Mouse (Mus musculus) adrenal gland, adult 8-10 months (tissue): ENCODE measurements around the gene 1700029I15Rik. TPM values are rescaled to one million over a fixed set of nuclear protein-coding genes. Genes with fewer than 3 reads are reported as not detected.
"Not testable (repeated sequence)": the region's sequence is repeated elsewhere in the genome, so short reads cannot be mapped to it uniquely, and the experiment has no call there.

Source experiments
- DNase-seq: peaks from one replicate; pipeline ENCODE4 v3.0.0; 2022
- total RNA-seq, 4 experiments: library from RNA; stranded (reverse); gene quantifications; 2 replicates each; pipeline ENCODE4 v1.2.4; 2022

Gene 1700029I15Rik
- total RNA-seq, 4 experiments from 2014 or later = 8.0 to 18.6 (median 10.3) TPM

DNA sequence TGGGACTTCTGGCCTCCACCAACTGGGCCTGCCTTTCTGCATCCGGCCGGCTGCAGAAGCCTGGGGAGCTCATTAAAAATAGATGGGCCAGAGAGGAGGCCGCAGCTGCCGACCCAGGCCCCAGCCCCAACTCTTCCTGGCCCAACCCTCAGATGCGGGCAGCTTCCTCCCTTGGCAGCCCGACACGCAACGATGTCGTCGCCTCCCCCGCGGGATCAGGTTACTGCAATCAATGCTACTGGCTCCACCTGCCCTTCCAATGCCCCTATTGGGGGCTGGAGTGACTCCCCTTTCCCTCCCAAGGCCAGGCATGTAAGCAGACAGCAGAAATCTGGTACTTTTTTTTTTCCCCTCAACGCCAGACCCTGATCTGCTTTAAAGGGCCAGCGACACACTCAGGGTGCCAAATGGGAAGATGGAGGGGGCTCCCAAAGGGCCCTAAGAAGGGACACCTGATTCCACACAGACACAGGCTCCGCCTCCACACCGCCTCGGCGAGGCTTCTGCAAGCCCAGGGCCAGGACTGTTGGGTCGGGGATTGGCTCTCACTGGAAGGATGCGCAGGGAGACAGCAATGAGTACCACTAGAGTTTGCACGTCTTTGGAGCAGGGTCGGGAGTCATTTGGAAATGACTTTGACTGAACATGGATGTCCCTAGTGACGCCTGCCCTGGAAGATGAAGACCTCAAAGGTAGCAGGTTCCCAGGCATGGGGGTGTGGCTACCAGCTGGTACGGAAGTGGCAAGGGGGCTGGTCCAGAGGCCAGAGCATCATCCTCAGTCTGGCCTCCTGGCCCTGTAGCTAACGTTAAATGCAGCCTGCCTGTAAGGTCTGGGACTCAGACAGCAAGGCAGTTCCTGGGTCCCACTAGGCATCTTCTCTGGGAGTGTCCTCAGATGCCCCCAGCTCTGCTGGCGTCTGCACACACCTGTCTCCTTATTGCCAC is 10.3 kb downstream of the 1700029I15Rik start:
- no peak for DNase-seq

DNA sequence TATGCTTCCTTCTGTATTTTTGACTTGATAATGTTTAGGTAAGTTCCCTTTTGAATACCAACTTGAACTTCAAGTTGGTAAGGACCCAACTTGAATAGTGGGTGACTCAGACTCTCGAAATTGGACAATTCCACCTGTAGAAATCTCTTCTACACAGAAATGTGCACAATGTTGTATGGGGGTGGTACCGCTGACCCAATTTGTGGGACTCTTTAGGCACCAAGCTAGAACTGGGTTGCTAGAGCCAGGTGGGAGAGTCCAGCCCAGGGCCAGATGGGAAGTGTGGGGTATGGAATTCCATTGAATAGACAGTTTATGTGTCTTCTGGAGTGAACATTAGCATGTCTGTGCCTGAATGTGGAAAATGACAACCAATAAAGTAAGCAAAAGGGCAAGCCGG is 13.2 kb downstream of the 1700029I15Rik start:
- no peak for DNase-seq

DNA sequence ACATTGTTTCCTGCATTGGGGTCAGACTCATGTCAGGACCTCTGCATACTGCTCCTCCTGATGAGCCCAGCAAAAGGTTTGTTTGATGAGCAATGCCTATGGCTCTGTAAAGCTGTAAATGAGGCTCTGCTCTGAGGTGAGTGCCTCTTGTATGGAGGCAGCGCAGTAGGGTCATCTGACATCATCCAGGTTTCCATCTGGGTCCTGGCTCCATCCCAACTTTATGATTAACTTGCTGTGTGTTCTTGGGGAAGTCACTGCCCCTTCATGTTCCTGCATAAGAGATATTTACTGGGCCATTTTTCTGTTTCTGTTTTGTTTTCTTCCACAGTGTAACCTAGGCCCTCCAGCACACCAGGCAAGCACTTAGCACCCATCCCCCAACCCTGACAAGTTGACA is 15.1 kb downstream of the 1700029I15Rik start:
- no peak for DNase-seq

DNA sequence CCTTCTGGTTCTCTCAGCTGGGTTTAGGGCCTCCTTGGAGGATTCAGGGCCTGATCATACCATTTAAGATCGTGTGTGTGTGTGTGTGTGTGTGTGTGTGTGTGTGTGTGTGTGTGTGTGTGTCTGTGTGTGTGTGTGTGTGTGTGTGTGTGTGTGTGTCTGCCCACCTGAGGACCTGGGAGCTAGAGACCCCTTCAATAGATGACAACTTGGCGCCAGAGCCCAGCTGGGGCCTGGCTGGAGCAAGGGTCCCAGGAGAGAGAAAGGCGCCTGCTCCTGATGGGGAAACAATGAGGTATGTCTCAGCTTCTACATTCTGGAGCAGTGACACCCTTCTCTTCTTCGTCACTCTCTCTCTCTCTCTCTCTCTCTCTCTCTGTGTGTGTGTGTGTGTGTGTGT is 17.5 kb downstream of the 1700029I15Rik start:
- not testable (repeated sequence) for DNase-seq

DNA sequence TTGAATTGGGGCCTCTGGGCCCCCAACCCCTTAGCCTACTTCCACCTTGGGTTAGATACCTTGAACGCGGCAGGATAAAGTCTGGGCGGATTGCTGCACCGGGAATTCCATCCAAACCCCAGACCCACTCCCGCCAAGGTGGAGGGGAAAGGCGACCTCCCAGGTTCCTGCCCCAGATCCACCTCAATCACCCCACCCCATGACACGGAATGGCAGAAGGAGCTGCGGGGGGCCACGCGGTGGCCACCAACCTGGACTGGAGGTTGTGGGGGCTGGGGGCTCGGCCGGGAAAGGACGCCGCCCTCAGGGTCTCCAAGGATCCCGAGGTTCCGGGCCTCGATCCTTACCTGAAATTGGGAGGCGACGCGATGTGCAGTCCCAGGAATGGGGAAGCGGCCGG is 18.3 kb downstream of the 1700029I15Rik start:
- DNase-seq = no peak

DNA sequence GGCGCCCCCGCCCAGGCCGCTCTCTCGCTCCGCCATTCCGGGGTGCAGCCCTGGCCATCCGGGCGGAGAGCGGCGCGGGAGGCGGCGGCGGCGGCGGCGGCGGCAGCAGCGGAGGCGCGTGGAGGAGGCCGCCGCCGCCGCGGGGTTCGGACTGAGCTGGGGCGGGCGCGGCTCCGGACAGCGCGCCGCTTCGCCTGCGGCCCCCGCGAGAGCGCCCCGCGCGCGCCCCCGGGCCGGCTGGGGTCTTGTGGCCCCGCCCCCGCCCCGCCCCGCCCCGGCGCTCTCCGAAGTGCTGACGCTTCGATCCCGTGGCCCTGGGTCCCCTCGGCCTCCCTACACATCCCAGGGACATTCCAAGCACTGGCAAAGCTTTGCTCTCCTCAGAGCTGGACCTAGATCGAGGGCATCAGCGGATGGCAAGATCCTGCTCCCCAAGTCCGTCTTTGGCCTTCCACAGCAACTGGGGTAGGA is 18.8 kb downstream of the 1700029I15Rik start, which contains the start of gene Mapk8ip1:
Mapk8ip1 (minus strand) TSS at position 173 of the 471 bp plus-strand sequence.
- no peak for DNase-seq

DNA sequence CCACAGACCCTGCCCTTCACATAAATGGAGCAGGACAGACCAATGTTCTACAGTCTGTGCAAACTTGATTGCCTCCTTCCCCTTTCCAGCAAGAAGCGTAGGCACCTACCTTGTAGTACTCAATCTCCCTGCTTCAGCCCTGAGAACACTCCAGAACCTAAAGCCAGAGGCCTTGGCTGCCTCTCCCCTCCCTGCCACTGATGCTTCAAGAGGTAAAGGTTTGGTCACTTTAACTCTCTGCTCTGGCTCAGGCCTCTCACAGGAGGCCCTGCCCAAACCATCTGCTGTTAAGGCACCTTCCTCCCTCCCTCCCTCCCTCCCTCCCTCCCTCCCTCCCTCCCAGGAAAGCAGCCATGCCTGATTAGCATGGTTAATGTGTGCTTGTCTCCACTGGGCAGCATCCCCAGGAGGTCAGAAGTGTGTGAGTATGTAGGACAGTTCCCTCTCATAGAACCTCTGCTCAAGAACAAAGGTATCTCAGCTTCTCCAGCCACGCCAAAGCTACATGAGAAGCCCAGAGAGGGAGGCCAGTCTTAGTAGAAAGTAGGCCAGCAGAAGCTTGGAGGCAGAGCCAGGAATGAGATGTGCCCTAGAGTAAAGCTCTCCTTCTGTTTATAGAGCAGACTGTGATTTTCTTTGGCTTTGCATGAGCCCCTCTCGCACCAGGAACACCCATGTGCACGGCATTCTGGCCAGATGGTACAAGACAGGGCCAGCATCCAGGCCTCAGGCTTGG is 20.4 kb downstream of the 1700029I15Rik start:
- no peak for DNase-seq

DNA sequence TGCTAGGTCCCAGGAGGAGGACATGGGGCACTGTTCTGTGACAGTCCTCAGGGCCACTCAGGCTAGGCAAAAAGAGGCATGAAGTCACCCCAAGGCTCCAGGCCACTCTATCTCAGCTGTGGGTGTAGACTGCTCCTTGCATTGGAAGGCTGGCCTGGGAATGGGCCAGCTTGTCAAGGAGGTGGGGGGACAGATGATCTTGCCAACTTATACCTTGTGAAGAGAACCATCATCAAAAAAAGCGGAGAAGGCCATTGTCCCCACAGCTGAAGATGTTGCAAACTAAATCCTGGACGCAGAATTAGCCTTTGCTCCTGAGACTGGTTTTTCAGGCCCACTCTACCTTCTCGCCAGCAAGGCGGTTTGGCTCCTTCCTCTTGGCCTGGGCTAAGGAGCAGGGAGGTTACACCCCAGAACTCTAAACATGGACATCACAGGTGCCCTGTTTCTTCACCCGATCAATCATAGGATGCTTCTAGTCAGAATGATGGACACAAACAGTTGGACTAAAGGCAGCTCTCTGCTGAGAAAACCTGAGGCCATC is 21.5 kb downstream of the 1700029I15Rik start:
- no peak for DNase-seq

DNA sequence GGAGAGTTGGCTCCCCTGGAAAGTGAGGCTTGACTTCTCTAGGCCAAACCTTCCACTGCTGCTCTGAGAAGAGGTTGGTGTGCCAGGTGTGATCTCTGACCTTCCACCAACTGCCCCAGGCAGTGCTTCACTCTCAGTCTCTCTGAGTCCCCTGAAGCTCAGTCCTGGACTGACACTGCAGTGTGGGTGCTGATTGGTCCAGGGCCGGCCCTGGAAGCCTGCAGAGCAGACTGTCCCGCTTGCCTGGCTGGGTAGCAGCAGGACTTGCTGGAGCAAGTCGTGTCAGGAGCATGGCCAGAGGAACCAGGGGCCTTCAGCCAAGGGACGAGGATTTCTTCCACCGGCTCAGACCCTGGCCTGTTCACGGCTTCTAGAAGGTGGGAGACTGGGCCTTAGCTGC is 22.4 kb downstream of the 1700029I15Rik start:
- DNase-seq = no peak

DNA sequence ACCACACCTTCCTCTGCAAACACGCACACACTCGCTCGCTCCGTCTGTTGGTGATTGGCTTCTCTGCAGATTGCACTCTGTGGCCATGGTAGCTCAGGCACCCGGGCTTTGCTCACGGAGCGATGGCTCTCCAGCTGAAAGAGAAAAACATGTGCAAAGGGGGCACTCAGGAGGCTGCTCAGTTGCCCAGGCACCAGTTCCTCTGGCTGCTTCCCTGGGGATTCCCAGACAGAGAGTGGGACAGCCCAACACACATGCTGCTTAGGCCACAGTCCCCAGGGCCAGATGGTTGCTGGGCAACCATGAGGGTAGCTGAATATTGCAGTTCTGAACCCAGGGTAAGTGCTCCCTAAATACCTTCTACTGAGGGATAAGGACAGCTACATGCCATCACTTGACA is 23.3 kb downstream of the 1700029I15Rik start:
- no peak for DNase-seq

DNA sequence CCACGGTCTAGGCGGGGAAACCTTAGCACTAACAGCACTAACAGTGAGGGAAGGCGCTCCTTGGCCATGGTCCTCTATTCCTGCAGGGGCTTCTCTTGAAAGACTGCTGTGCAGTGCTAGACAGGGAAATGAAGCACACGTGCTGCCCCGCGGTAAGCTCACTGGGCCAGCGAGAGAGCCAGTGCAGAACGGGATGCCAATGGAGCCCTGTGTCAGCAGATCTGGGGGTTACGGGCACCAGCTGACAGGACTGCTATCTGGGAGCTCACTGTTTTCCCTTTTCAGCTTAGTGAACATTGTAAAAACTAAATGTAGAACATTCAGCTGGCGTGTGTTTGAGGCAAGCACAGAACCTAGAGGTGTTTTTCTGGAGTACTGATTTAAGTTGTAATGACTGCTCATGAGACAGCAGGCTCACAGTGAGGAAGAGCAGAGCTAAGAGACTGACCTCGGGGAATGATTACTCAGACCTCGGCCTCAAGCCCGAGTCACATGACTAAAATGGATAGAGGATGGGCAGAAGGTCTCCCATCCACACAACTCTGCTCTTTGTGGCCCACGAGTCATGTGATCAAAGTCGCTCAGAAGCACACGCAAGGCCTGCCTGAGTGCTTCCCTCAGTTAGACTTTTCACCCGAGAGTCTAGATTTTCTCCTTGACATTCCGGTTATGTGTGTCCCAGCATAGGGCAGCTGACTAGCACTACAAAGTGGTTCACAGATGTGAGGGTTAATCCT is 26.1 kb downstream of the 1700029I15Rik start:
- DNase-seq = no peak

DNA sequence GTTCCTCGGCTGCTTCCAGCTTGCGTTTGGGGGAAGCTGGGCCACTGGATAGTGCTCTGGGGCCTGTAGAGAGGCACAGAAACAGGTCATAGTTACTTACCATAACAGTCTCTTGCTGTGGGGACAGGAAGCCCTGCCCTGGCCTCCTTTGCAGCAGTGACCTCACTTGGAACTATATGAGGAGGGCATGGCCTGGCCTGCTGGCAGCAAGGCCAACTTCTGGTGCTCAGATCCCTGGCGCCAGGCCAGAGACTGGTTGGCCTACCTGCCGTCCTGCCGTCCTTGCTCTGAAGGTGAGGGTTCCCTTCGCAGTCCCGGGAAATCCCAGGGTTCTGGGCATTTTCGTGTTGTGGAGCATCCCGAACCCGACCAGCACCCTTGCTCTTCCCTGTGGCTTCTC is 29.4 kb downstream of the 1700029I15Rik start:
- DNase-seq = no peak

DNA sequence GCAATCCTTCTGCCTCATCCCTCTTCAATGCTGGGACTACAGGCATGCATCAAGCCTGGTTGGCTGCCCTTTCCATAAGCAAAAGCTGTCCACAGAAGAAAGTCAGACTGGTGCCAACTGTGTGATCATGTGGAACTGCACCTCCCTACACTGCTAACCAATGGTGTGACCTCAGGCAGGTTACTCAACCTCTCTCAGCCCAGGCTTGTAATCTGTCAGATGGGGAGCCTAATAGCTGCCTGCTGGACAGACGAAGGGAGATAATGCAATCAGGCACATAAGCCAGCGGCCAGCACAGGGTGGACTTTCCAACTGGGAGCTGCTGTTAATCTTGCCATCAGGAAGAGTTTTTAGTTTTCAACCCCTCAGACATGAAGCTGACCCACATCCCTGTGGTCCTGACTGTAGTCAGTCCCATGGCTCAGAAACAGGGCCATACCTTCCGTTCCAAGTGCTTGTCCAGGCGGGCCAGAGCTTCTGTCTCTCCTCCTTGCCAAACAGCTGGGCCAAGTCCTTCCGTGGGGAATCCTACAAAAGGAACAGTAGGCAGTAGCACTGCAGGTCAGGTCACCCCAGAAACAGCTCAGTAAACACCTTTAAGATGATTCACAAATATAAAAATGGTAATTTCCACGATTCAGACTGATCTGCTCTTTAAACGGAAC is 39.5 kb downstream of the 1700029I15Rik start:
- peak; percentile 65 for DNase-seq

DNA sequence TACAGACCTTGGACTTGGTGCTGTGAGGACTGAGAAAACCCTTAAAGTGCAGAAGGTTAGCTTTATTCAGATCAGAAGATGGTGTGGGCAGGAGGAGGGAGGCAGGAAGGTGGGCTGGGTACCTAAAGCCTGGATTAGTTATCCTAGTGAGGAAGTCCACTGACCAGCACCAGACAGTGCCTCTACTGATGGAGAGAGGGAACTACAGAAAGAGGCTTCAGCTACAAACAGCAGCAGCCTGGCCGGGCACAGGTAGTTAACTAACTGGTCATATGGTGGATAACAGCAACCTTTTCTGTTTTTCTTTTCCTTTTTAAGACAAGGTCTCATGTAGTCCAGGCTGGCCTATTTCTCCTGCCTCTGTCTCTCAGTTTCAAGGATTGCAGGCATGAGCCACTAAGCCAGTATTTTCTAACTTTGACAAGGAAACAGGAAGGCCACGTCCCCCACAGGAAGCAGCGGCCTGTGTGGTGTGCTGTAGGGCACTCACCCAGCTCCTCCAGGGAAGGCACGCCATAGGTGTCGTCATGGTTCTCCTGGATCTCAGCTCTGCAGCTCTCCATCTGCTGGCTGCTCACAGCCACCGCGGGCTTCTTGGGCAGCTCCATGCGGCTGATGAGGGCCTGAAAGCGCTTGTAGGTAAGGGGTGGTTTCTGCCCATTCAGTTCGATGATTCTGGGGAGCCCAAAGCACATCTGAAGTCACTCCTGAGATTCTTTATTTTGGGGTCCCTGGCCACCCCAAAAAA is 40.2 kb downstream of the 1700029I15Rik start:
- DNase-seq = no peak

DNA sequence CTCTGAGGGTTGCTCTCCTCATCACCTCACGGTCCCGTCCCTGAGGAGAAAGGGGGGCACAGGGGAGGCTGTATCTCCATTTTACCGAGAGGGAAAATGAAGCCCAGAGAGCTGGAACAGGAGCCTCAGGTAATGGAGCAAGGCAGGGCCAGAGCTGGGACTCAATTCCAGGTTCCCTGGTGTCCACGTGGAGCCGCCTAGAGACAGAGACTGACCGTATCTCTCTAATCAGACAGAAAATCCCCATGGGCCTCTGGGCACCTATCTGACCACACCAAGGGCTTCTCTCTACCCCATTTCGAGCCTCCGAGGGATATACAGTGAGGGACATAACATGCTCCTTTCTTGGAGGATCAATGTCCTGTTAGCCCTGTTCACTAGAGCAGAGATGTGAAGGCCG is 40.8 kb downstream of the 1700029I15Rik start:
- DNase-seq = no peak

DNA sequence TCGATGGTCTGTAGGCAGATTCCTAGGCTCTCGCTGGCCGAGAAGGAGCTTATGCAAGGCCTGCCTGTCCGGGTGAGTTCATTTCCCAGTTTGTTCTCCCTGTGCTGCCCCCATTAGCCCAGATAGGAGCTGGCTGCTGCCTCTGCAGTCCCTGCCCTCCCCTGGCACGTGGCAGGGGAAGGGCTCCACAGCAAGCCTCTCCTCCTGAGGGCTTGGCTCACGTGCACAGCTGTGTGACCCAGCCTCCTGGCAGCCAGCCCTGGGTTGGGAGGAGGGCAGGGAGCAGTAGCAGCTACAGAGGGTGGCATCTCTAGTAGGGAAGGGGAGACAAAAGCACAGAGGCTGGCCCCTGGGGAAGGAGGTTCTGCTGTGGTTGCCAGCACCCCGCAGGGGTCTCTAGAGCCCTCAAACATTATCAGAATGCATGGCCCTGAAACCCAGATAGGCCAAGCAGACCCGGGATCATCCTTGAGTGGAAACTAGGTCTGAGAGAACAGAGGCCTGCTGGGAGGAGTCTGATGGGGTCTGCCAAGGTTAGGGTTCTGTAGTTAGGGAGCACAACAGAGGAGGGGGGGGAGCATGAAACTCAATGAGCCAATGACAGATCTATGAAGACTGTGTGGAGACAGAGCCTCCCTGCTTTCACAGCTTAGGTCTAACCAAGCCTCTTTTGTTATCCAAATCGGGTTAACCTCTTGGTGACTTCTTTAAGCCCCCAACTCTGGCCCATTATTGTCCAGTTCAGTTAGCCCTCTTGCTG is 41.5 kb downstream of the 1700029I15Rik start:
- peak; percentile 97 for DNase-seq

DNA sequence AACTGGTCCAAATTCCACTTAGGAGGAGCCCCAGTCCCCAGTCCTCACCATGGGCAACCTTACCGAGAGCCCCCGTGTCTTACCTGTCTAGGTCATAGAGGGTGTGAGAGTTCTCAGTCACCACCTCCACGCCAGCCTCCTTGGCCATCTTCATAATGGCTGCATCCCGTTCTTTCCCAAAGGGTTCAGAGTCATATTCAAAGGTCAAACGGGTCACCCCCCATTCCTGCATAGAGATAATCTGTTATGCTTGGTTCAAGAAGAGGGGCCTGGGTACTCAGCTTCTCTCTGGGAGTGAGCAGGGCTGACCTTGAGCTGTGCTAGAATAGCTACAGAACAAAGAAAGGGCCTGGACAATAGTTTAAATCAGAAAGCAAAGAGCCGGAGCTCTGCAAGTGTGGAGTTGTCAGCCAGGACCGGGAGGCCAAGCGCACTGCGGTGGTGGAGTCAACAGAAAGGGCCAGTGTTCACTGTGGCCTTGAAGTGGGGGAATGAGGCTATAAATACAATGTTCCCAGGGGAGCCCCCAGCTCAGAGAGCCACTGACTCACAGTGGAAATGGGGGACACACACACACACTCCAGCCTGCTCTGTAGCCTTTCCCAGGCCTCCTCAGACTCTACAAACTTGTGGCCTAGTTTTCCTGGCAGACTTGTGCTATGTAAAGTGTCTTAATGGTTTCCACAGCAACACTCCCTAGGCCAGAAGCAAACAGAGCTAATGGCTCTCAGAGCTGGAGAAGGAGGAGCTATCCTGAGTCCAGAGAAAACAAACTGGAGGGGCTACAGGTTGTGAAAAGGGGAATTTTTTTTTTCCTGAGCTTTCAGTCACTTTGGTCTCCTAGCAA is 42.3 kb downstream of the 1700029I15Rik start:
- peak; percentile 63 for DNase-seq

DNA sequence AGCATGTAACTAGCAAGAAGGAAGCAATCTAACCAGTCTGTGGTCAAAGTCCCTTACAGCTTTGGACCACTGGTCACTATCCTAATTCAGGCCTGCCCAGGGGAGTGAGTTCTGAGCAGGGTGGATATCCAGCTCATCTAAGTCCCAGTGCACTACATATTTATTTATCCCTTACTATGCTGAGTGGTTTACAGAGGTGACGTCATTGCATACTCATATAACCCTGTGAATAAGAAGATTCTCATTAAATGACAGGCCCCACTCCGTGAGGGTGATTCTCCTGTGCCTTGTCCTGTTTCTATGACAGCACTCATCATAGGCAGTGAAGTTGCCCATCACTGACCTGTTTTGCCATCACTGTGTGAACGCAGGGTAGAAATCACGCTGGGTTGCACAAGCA is 43.0 kb downstream of the 1700029I15Rik start:
- no peak for DNase-seq

DNA sequence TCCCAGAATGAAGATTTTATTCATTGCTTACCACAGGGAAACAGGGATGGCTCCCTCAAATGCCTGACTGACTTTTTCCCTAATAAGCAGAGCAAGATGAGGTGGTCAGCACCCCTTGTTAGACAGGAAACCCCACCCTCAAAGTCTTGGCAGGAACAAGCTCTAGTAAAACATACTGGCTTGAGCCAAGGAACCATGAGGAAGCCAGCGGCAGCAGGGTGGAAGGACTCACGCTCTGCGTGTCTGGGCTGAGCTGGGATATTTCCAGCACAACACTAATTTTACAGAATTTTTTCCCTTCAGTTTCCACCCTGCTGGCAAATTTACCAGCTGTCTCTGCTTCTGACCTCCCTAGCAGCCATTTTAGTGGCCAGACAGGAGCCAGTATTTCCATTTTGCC is 44.1 kb downstream of the 1700029I15Rik start:
- DNase-seq = no peak
